Mouse (Mus musculus) cortical plate, adult 2 months (tissue): Measurements from ENCODE around the gene Pex1.

Experiments used
- CTCF ChIP-seq: fragments of 200-500 bp; IDR thresholded peaks from 2 replicates; pipeline ENCODE4 v1.5.1; 2011; ENCODE audit warnings: mild to moderate bottlenecking, control low read depth, low read length; ENCODE audit not compliant: insufficient read depth; ENCODE audit errors: extremely low read depth
- POLR2A ChIP-seq: fragments of 200-500 bp; IDR thresholded peaks from 2 replicates; pipeline ENCODE4 v1.6.1; 2011; ENCODE audit warnings: mild to moderate bottlenecking, low read length, control low read depth; ENCODE audit not compliant: insufficient read depth; ENCODE audit errors: extremely low read depth

DNA sequence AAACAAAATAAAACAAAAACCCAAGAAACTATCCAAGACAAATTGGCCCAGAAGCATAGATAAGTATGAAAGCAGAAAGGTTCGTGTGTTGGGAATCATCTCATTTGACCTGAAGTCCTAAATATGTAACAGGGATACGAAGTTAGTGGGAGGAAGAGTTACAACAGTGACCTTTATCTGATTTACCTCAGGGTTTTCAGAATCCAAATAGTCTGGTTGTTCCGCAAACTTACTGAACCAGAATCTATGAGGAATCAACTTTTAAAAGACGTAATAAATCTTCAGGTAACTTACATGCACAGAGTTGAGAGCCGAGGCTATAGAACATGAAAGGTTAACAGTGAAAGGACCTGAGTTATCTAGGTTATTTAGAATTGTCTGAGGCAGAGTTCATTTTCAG lies 2.9 kb downstream of the Pex1 start:
- TF ChIP-seq CTCF, result no peak
- TF ChIP-seq POLR2A, result no peak
